Mouse (Mus musculus): ENCODE measurements around the gene Trim27.

Trim27 gene

GRCm38 (mm10) chr13:21179367-21179723 lies at the start of gene Trim27:
TSS of gene Trim27 (plus strand) at chr13:21179445.
- peak; percentile 69 for ATAC-seq (ENCODE audit: low TSS enrichment)

DNA sequence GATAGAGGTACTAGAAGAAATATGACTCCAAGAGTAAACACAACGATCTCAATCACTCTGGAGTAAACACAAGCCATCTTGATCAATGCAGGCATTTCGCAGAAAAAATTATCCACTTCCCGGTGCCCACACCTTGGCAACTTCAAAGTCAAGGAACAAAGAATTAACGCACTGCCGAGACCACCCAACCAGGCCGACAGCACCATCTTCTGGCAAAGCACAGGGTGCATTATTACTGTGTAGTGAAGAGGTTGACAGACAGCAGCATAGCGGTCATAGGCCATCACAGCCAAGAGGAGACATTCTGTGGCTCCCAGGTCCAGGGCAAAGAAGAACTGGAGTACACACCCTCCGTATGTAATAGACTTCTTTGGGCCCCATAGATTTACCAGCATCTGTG lies 36.8 kb upstream of the Trim27 start:
- no peak for ATAC-seq (ENCODE audit: low TSS enrichment)

GRCm38 (mm10) chr13:21145767-21146166 lies 33.5 kb upstream of the Trim27 start, which contains the start of gene Olfr1368:
TSS of gene Olfr1368 (minus strand) at chr13:21145867.
- no peak for ATAC-seq (ENCODE audit: low TSS enrichment)

GRCm38 (mm10) chr13:21155888-21156287 lies 23.4 kb upstream of the Trim27 start:
- no peak for ATAC-seq (ENCODE audit: low TSS enrichment)

DNA sequence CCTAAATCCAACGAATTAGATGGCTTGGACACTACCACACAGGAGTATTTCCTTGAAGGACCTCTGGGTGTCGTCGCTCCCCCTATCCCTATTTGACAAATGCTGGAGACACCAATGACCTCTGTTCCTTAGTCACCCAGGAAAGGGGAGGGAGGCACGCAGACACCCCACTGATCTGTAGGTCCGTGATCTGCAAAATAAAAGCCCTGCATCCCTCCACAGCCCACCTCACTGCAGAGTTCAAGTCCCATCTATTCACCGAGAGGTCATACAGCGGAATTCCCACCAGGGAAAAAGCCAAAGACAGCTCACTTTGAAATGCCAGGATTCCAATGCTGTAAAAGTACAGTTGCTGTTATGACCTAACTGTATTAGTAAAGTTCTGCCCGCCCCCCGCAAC lies 21.2 kb upstream of the Trim27 start:
- ATAC-seq (ENCODE audit: low TSS enrichment): no peak

- peak; percentile 90 for ATAC-seq (ENCODE audit: low TSS enrichment)
Measured at GRCm38 (mm10) chr13:21158785-21159474, 20.3 kb upstream of the Trim27 start.

DNA sequence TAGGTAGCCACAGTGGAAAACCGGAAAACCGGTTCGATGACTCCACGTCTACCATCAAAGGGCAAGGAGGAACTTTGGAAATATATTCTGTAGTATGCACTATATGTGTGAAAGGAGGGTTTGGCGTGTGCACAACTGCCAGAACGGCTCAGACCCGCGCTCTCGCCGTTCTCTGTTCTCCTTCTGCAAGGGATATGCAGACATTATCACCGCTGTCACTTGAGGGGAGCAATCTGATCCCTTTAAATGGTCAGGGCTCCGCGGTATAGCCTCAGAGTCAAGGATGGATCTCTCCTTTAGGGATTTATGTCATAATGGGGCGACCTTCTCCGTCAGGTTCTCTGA lies 19.8 kb upstream of the Trim27 start:
- ATAC-seq (ENCODE audit: low TSS enrichment): peak; percentile 32

DNA sequence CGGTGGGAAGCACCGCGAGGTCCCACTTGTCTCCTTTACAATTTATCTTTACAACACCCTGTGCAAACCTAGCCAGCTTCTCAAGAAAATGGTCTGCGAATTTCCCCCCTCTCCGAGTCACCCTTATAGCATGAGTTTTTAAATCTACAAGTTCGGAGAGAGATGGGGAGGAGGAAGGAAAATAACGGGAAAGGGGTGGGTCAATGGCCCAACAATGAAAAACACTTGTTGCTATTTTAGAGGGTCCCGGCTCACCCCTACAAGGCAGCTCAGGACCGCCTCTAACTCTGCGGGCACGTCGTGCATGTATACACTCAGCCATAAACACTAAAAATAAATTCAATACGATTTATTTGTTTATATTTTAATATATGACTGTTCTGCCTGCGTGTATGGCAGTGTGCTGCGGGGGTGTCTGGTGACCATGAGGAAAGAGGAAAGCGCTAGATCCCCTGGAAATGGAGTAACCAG lies 19.2 kb upstream of the Trim27 start:
- ATAC-seq (ENCODE audit: low TSS enrichment): no peak

GRCm38 (mm10) chr13:21160657-21161590 lies 18.3 kb upstream of the Trim27 start:
- peak; percentile 69 for ATAC-seq (ENCODE audit: low TSS enrichment)

GRCm38 (mm10) chr13:21161591-21161990 lies 17.7 kb upstream of the Trim27 start:
- ATAC-seq (ENCODE audit: low TSS enrichment): no peak

DNA sequence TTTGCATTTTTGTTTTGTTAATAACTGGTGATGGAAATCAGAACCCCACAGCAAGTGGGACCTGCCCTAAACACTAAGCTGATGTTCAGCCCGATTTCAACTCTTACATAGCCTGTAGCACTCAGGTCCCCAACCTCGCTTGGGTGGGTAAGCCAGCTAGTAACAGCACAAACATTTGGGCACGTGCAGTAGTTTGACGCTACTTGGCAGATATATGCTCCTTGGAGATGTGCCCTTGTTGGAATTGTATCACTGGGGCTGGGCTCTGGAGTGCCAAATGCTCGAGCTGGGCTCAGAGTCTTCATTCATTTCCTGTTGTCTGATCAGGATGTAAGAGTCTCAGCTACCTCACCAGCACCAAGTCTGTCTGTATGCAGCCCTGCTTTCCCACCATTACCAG lies 16.7 kb upstream of the Trim27 start:
- ATAC-seq (ENCODE audit: low TSS enrichment): no peak

- peak; percentile 53 for ATAC-seq (ENCODE audit: low TSS enrichment)
Measured at GRCm38 (mm10) chr13:21166936-21167909, 12.0 kb upstream of the Trim27 start.

- ATAC-seq (ENCODE audit: low TSS enrichment): no peak
Measured at GRCm38 (mm10) chr13:21167910-21168300, 11.3 kb upstream of the Trim27 start.

DNA sequence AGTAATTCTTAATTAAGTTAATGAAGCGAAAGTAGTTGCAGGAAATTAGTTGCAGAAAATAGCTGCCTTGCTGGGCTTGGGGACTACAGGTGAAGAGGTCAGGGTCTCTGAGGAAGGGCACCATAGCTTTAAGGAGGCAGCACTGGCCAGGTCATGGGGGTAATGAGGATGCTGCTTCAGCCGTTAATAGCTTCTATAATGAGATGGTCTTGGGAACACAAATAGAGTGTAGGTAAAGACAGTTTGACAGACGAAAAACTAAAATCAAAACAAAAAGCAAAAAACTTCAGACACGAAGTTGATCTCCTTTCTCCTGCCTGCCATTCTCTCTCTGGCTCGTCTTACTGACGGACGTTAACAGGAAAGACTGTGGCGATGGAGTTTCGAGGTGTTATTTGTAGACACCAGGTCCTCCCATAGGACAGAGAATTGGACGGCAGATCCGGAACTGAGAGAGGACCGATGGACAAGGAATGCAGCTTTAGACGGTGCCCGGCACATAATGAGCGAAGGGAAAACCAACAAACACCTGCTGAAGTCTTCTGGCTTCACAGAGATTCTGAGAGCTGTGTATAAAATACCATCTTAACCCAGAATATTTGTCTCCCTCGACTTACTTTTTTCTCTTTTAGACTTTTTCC lies 10.8 kb upstream of the Trim27 start:
- no peak; the same call in 1 of the 2 replicates for ATAC-seq (ENCODE audit: low TSS enrichment)

GRCm38 (mm10) chr13:21169121-21169656 lies 10.1 kb upstream of the Trim27 start:
- no peak for ATAC-seq (ENCODE audit: low TSS enrichment)

GRCm38 (mm10) chr13:21169657-21170430 lies 9.4 kb upstream of the Trim27 start:
- ATAC-seq (ENCODE audit: low TSS enrichment): peak; percentile 41

GRCm38 (mm10) chr13:21170431-21171155 lies 8.7 kb upstream of the Trim27 start:
- ATAC-seq (ENCODE audit: low TSS enrichment): no peak

DNA sequence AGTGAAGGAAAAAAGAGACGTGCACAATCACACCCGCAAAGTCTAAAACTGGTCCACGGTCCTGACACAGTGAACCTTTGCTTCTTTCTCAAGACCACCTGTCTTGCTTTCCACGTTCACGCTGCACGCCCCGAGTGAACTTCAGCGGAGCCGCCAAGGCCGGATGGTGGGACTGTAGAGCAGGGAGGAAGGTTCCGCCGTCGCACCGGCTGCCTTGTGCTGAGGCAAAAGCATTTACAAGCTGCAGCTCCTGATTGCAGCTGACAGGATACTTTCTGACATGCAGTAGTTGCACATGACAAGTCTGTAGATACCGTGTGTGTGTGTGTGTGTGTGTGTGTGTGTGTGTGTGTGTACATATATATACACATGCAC lies 8.1 kb upstream of the Trim27 start:
- ATAC-seq (ENCODE audit: low TSS enrichment): no peak

DNA sequence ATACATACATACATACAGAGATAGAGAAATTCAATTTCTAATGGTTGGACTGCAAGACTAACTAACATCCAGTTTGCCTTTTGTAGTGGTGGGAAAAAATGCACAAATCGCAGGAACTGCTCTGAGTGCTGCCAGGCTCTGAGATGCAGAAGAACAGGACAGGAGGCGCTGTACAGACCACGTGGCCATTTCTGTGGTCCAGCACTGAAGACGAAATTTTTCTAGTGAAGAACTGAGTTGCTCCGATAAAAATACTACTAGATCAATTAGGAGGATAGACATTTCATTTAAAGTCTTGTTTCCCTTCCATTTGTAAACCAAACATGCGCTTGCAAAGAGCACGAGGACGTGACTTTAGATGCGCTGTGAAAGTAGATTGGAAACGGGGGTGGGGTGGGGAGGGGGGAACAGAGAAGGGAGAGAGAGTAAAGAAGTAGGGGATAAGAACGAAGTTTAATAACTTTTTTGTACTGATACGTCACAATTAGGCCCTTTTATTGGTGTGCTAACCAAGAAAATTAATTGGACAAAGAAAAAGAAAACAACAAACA lies 7.6 kb upstream of the Trim27 start:
- ATAC-seq (ENCODE audit: low TSS enrichment): 0 out of 2 replicates have a peak, but pooled peaks have one; percentile 28

Data from frontal cortex, adult (tissue).